Mouse (Mus musculus): ENCODE measurements at regions not wholly inside any gene's neighbourhood (a gene's known extent, or its start where the extent isn't known, plus 50 kb on each side); places are given as distances from the start of the nearest gene placed in this dataset.

GRCm38 (mm10) chr12:15644074-15644672 lies 172.5 kb downstream of the Trib2 start:
- Histone ChIP-seq H3K36me3 (ENCODE audit: control insufficient read depth, insufficient read depth, low read length) (no peaks in the 10 kb centered on the region), H3K4me1 (ENCODE audit: control insufficient read depth, insufficient read depth, low read length) (no peaks in the 10 kb centered on the region), H3K9me3 (ENCODE audit: control insufficient read depth, low read length) (no peaks in the 10 kb centered on the region), H3K4me3 (ENCODE audit: low read depth, low read length) (no peak overlapping the region), H3K27me3 (ENCODE audit: control insufficient read depth, insufficient read depth, low read length) (no peaks in the 10 kb centered on the region), H3K9ac (replicated peaks; ENCODE audit: low read depth, low read length) (no peak overlapping the region), H3K27ac (ENCODE audit: low read depth, low read length) (no peak overlapping the region), H3K4me2 (ENCODE audit: low read depth, low read length) (no peak overlapping the region)
- 68% methylated on average over 9 of the region's 9 CpGs for WGBS
- no peak for ATAC-seq (ENCODE audit: low read depth)

GRCm38 (mm10) chr12:15643669-15644068 lies 173.1 kb downstream of the Trib2 start:
- Histone ChIP-seq H3K4me1 (ENCODE audit: control insufficient read depth, insufficient read depth, low read length) (no peaks in the 10 kb centered on the region), H3K27me3 (ENCODE audit: control insufficient read depth, insufficient read depth, low read length) (no peaks in the 10 kb centered on the region), H3K9ac (replicated peaks; ENCODE audit: low read depth, low read length) (no peak overlapping the region), H3K9me3 (ENCODE audit: control insufficient read depth, low read length) (no peaks in the 10 kb centered on the region), H3K4me3 (ENCODE audit: low read depth, low read length) (no peak overlapping the region), H3K4me2 (ENCODE audit: low read depth, low read length) (no peak overlapping the region), H3K27ac (ENCODE audit: low read depth, low read length) (no peak overlapping the region), H3K36me3 (ENCODE audit: control insufficient read depth, insufficient read depth, low read length) (no peaks in the 10 kb centered on the region)
- 61% methylated on average over 3 of the region's 3 CpGs for whole genome bisulfite sequencing
- no peak for ATAC-seq (ENCODE audit: low read depth)

- no peaks in the 10 kb centered on the region for H3K36me3 ChIP-seq (ENCODE audit: control insufficient read depth, insufficient read depth, low read length)
- 66% methylated on average over 5 of the region's 5 CpGs for WGBS
- no peak overlapping the region for H3K4me2 ChIP-seq (ENCODE audit: low read depth, low read length)
- no peak overlapping the region for H3K27ac ChIP-seq (ENCODE audit: low read depth, low read length)
- no peaks in the 10 kb centered on the region for H3K27me3 ChIP-seq (ENCODE audit: control insufficient read depth, insufficient read depth, low read length)
- ATAC-seq (ENCODE audit: low read depth) = no peak
- no peaks in the 10 kb centered on the region for H3K9me3 ChIP-seq (ENCODE audit: control insufficient read depth, low read length)
- no peak overlapping the region for H3K9ac ChIP-seq (replicated peaks; ENCODE audit: low read depth, low read length)
- H3K4me1 ChIP-seq (ENCODE audit: control insufficient read depth, insufficient read depth, low read length) = no peaks in the 10 kb centered on the region
- no peak overlapping the region for H3K4me3 ChIP-seq (ENCODE audit: low read depth, low read length)
Observed at GRCm38 (mm10) chr12:15640320-15640719, 176.4 kb downstream of the Trib2 start.

- Histone ChIP-seq H3K36me3 (ENCODE audit: control insufficient read depth, insufficient read depth, low read length) (no peaks in the 10 kb centered on the region), H3K4me1 (ENCODE audit: control insufficient read depth, insufficient read depth, low read length) (no peaks in the 10 kb centered on the region), H3K27me3 (ENCODE audit: control insufficient read depth, insufficient read depth, low read length) (no peaks in the 10 kb centered on the region), H3K4me2 (ENCODE audit: low read depth, low read length) (no peak overlapping the region), H3K4me3 (ENCODE audit: low read depth, low read length) (no peak overlapping the region), H3K27ac (ENCODE audit: low read depth, low read length) (no peak overlapping the region), H3K9ac (replicated peaks; ENCODE audit: low read depth, low read length) (no peak overlapping the region), H3K9me3 (ENCODE audit: control insufficient read depth, low read length) (no peaks in the 10 kb centered on the region)
- no peak for ATAC-seq (ENCODE audit: low read depth)
- WGBS = 70% methylated on average over 3 of the region's 3 CpGs
Observed at GRCm38 (mm10) chr12:15629971-15630370, 186.8 kb downstream of the Trib2 start.

- Histone ChIP-seq H3K4me2 (ENCODE audit: low read depth, low read length) (no peak overlapping the region), H3K27me3 (ENCODE audit: control insufficient read depth, insufficient read depth, low read length) (no peaks in the 10 kb centered on the region), H3K36me3 (ENCODE audit: control insufficient read depth, insufficient read depth, low read length) (no peaks in the 10 kb centered on the region), H3K27ac (ENCODE audit: low read depth, low read length) (no peak overlapping the region), H3K4me3 (ENCODE audit: low read depth, low read length) (no peak overlapping the region), H3K9me3 (ENCODE audit: control insufficient read depth, low read length) (no peaks in the 10 kb centered on the region), H3K9ac (replicated peaks; ENCODE audit: low read depth, low read length) (no peak overlapping the region), H3K4me1 (ENCODE audit: control insufficient read depth, insufficient read depth, low read length) (no peaks in the 10 kb centered on the region)
- no peak for ATAC-seq (ENCODE audit: low read depth)
- 88% methylated on average over 2 of the region's 2 CpGs for WGBS
Observed at GRCm38 (mm10) chr12:15619521-15619920, 197.2 kb downstream of the Trib2 start.

- no peaks in the 10 kb centered on the region for H3K9me3 ChIP-seq (ENCODE audit: control insufficient read depth, low read length)
- no peaks in the 10 kb centered on the region for H3K27me3 ChIP-seq (ENCODE audit: control insufficient read depth, insufficient read depth, low read length)
- ATAC-seq (ENCODE audit: low read depth) = no peak
- H3K9ac ChIP-seq (replicated peaks; ENCODE audit: low read depth, low read length) = no peak overlapping the region
- H3K4me3 ChIP-seq (ENCODE audit: low read depth, low read length) = no peak overlapping the region
- H3K27ac ChIP-seq (ENCODE audit: low read depth, low read length) = no peak overlapping the region
- H3K4me2 ChIP-seq (ENCODE audit: low read depth, low read length) = no peak overlapping the region
- H3K36me3 ChIP-seq (ENCODE audit: control insufficient read depth, insufficient read depth, low read length) = no peaks in the 10 kb centered on the region
- H3K4me1 ChIP-seq (ENCODE audit: control insufficient read depth, insufficient read depth, low read length) = no peaks in the 10 kb centered on the region
- WGBS = 52% methylated on average over 1 of the region's 1 CpGs
Observed at GRCm38 (mm10) chr12:15617312-15617711, 199.4 kb downstream of the Trib2 start.

- H3K9me3 ChIP-seq (ENCODE audit: control insufficient read depth, low read length) = no peaks in the 10 kb centered on the region
- WGBS = 77% methylated on average over 5 of the region's 5 CpGs
- no peak overlapping the region for H3K4me2 ChIP-seq (ENCODE audit: low read depth, low read length)
- no peak for ATAC-seq (ENCODE audit: low read depth)
- H3K27me3 ChIP-seq (ENCODE audit: control insufficient read depth, insufficient read depth, low read length) = no peaks in the 10 kb centered on the region
- H3K36me3 ChIP-seq (ENCODE audit: control insufficient read depth, insufficient read depth, low read length) = no peaks in the 10 kb centered on the region
- H3K9ac ChIP-seq (replicated peaks; ENCODE audit: low read depth, low read length) = no peak overlapping the region
- no peaks in the 10 kb centered on the region for H3K4me1 ChIP-seq (ENCODE audit: control insufficient read depth, insufficient read depth, low read length)
- no peak overlapping the region for H3K27ac ChIP-seq (ENCODE audit: low read depth, low read length)
- H3K4me3 ChIP-seq (ENCODE audit: low read depth, low read length) = no peak overlapping the region
Observed at GRCm38 (mm10) chr12:15611847-15612580, 204.7 kb downstream of the Trib2 start.

- no peak overlapping the region for H3K4me2 ChIP-seq (ENCODE audit: low read depth, low read length)
- H3K36me3 ChIP-seq (ENCODE audit: control insufficient read depth, insufficient read depth, low read length) = no peaks in the 10 kb centered on the region
- H3K4me3 ChIP-seq (ENCODE audit: low read depth, low read length) = no peak overlapping the region
- H3K9ac ChIP-seq (replicated peaks; ENCODE audit: low read depth, low read length) = no peak overlapping the region
- no peaks in the 10 kb centered on the region for H3K4me1 ChIP-seq (ENCODE audit: control insufficient read depth, insufficient read depth, low read length)
- H3K27ac ChIP-seq (ENCODE audit: low read depth, low read length) = no peak overlapping the region
- ATAC-seq (ENCODE audit: low read depth) = no peak
- no peaks in the 10 kb centered on the region for H3K27me3 ChIP-seq (ENCODE audit: control insufficient read depth, insufficient read depth, low read length)
- WGBS = 85% methylated on average over 1 of the region's 1 CpGs
- no peaks in the 10 kb centered on the region for H3K9me3 ChIP-seq (ENCODE audit: control insufficient read depth, low read length)
Observed at GRCm38 (mm10) chr12:15607091-15607490, 209.6 kb downstream of the Trib2 start.

- no peaks in the 10 kb centered on the region for H3K4me1 ChIP-seq (ENCODE audit: control insufficient read depth, insufficient read depth, low read length)
- no peak for ATAC-seq (ENCODE audit: low read depth)
- H3K4me3 ChIP-seq (ENCODE audit: low read depth, low read length) = no peak overlapping the region
- no peaks in the 10 kb centered on the region for H3K9me3 ChIP-seq (ENCODE audit: control insufficient read depth, low read length)
- no peaks in the 10 kb centered on the region for H3K36me3 ChIP-seq (ENCODE audit: control insufficient read depth, insufficient read depth, low read length)
- 68% methylated on average over 4 of the region's 4 CpGs for WGBS
- H3K27ac ChIP-seq (ENCODE audit: low read depth, low read length) = no peak overlapping the region
- H3K27me3 ChIP-seq (ENCODE audit: control insufficient read depth, insufficient read depth, low read length) = no peaks in the 10 kb centered on the region
- H3K4me2 ChIP-seq (ENCODE audit: low read depth, low read length) = no peak overlapping the region
- no peak overlapping the region for H3K9ac ChIP-seq (replicated peaks; ENCODE audit: low read depth, low read length)
Observed at GRCm38 (mm10) chr12:15606095-15606494, 210.6 kb downstream of the Trib2 start.

Measured in neural tube, embryonic 14.5 days (tissue).